Mouse (Mus musculus): ENCODE results near the gene Tgfb2.

GRCm38 (mm10) chr1:186575629-186576028, 130.2 kb downstream of the Tgfb2 start:
- TF ChIP-seq TAL1 (IDR thresholded peaks at IDR 0.05; ENCODE audit: low read length) = no peak
- TF ChIP-seq GATA1 (IDR thresholded peaks at IDR 0.05; ENCODE audit: low read length) = no peak

All from erythroblast, embryonic 14.5 days (primary cell).